Mouse (Mus musculus): ENCODE data around the gene Slfn4. TPM values are rescaled to one million over a fixed set of nuclear protein-coding genes. Genes with fewer than 3 reads are reported as not detected.
"Not testable (repeated sequence)": the region's sequence is repeated elsewhere in the genome, so short reads cannot be mapped to it uniquely, and the experiment has no call there.

Gene Slfn4
- total RNA-seq, 2 experiments from 2014 or later = 0.11 TPM; not detected in 1

- no peak for DNase-seq (ENCODE audit: extremely low spot score in 1 of 2, low spot score in 2 of 2)
- Histone ChIP-seq H3K4me3 (no peak overlapping the region), H3K27ac (no peak overlapping the region)
- intact Hi-C loops (cut with DNase I) = no loop called here
- TF ChIP-seq CTCF (IDR thresholded peaks at IDR 0.05) = no peak
Measured at GRCm38 (mm10) chr11:83224750-83225149, 49.8 kb downstream of the Slfn4 start.

- no peak for TF ChIP-seq CTCF (IDR thresholded peaks at IDR 0.05)
- intact Hi-C loops (cut with DNase I) = no loop called here
- no peak for DNase-seq (ENCODE audit: extremely low spot score in 1 of 2, low spot score in 2 of 2)
- no peak overlapping the region for H3K27ac ChIP-seq
- H3K4me3 ChIP-seq = no peak overlapping the region
Measured at GRCm38 (mm10) chr11:83225371-83225960, 50.5 kb downstream of the Slfn4 start.

DNA sequence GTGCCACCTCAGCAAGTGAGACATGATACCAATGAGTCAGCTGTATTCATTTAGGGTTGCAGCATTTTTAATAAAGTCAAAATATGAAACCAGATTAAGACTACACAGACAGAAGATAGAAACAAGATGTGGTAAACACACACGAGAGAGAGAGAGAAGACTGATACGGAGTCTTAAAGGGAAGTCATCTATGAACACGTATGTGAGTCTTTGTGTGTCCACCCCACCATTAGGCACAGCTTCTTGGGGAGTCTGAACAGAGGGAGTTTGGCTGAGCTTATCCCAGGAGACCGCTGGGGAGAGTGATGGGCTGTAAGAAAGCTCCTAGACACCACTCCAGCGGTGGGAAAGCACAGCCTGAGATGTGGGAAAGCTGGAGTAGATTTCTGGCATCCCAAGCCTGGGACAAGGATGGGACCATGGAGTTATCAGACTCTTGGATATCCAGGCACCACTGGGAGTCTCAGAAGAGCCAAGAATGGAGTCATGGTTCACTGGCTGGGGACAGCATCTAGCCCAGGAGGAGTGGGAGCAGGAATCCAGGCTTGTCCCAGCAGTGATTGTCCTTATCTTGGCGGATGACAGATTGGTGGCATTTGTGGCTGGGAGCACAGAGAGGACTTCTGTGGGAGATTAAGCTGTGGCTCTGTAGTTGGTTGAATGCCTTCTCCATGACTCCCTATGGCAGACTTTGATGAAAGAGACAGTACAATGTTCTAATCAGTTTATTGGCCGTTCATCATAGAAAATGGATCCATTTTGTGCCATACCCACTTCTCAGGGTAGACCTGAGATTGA, 53.1 kb downstream of the Slfn4 start:
- no peak for TF ChIP-seq CTCF (IDR thresholded peaks at IDR 0.05)
- Histone ChIP-seq H3K27ac (no peak overlapping the region), H3K4me3 (no peak overlapping the region)
- DNase-seq (ENCODE audit: extremely low spot score in 1 of 2, low spot score in 2 of 2) = no peak
- intact Hi-C loops (cut with DNase I) = no loop called here

GRCm38 (mm10) chr11:83230966-83231365, 56.0 kb downstream of the Slfn4 start:
- peak; percentile 42 for TF ChIP-seq CTCF (IDR thresholded peaks at IDR 0.05)
- no peak overlapping the region for H3K27ac ChIP-seq
- intact Hi-C loops (cut with DNase I) = no loop called here
- H3K4me3 ChIP-seq = no peak overlapping the region
- DNase-seq (ENCODE audit: extremely low spot score in 1 of 2, low spot score in 2 of 2) = no peak

- intact Hi-C loops (cut with DNase I); H3K4me3 ChIP-seq; H3K27ac ChIP-seq; DNase-seq (ENCODE audit: extremely low spot score in 1 of 2, low spot score in 2 of 2): not testable (repeated sequence)
Measured at GRCm38 (mm10) chr11:83233621-83234020, 58.6 kb downstream of the Slfn4 start.

GRCm38 (mm10) chr11:83237390-83237789, 62.4 kb downstream of the Slfn4 start:
- intact Hi-C loops (cut with DNase I); DNase-seq (ENCODE audit: extremely low spot score in 1 of 2, low spot score in 2 of 2); H3K4me3 ChIP-seq; H3K27ac ChIP-seq: not testable (repeated sequence)

DNA sequence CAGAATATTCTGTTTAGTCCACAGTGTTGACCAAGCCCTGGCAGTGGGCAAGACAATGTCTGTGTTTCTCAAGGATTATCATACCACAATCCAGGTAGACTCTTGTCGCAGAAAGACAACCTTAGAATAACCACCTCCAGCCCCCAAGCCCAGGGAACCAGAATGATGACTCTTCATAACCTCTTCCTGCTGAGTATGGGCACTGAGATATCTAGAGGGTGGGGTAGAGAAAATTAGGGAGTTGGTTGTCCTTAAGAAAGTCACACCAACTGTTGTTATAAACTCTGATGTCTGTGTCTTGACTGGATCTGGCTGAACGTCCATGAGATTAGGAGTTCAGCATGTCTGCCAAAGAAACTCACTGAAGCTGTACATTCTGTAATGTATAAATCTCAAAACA, 63.4 kb downstream of the Slfn4 start:
- H3K27ac ChIP-seq = no peak overlapping the region
- no peak overlapping the region for H3K4me3 ChIP-seq
- TF ChIP-seq CTCF (IDR thresholded peaks at IDR 0.05) = no peak
- intact Hi-C loops (cut with DNase I) = no loop called here
- no peak for DNase-seq (ENCODE audit: extremely low spot score in 1 of 2, low spot score in 2 of 2)

- no peak for DNase-seq (ENCODE audit: extremely low spot score in 1 of 2, low spot score in 2 of 2)
- TF ChIP-seq CTCF (IDR thresholded peaks at IDR 0.05) = no peak
- Histone ChIP-seq H3K27ac (no peak overlapping the region), H3K4me3 (no peak overlapping the region)
- intact Hi-C loops (cut with DNase I) = no loop called here
Measured at GRCm38 (mm10) chr11:83239811-83240210, 64.8 kb downstream of the Slfn4 start.

Other genes with a start within 250 kb of the Slfn4 start
- gene Slfn5, start 223.8 kb upstream of the Slfn4 start, total RNA-seq (2021) = 1 to 10 TPM; 2.7 to 5.5 TPM
- under 1 TPM; 0.26 to 0.45 TPM for gene Slfn9, start 183.4 kb upstream of the Slfn4 start, total RNA-seq (2021)
- gene Slfn8, start 154.4 kb upstream of the Slfn4 start, total RNA-seq (2021) = under 1 TPM; 0.26 to 0.61 TPM
- 1 to 10 TPM; 1.1 to 1.6 TPM for gene Slfn2, start 110.1 kb upstream of the Slfn4 start, total RNA-seq (2021)
- not detected for gene Slfn1, start 58.3 kb upstream of the Slfn4 start, total RNA-seq (2021)
- under 1 TPM; 0.18 to 0.68 TPM for gene Slfn3, start 16.1 kb downstream of the Slfn4 start, total RNA-seq (2021)
- not detected for gene Slfn14, start 111.5 kb downstream of the Slfn4 start, total RNA-seq (2021)
- gene Ap2b1, start 123.8 kb downstream of the Slfn4 start, total RNA-seq (2021) = 100 to 1,000 TPM; 281 to 296 TPM
- 10 to 100 TPM in 1 of 2 experiments, 1 to 10 TPM in 1; 9.4 to 13.9 TPM for gene Pex12, start 127.4 kb downstream of the Slfn4 start, total RNA-seq (2021)
- gene Rasl10b, start 234.0 kb downstream of the Slfn4 start, total RNA-seq (2021) = 100 to 1,000 TPM; 237 to 267 TPM

All from left cerebral cortex, adult 2 months (tissue).